Mouse (Mus musculus) heart, postnatal 14 days (tissue): ENCODE measurements around the gene Pcnp. TPM values are rescaled to one million over a fixed set of nuclear protein-coding genes. Genes with fewer than 3 reads are reported as not detected.
A peak's percentile ranks its signal among the peaks of the same experiment; 100 is the strongest.
"Not testable (repeated sequence)": the region's sequence is repeated elsewhere in the genome, so short reads cannot be mapped to it uniquely, and the experiment has no call there.

ENCODE experiments used
- DNase-seq, 2 experiments: peaks; one replicate each; pipeline ENCODE4 v3.0.0; 2021 to 2022
- intact Hi-C: fragments of 180-260 bp; cut with DNase I; formaldehyde crosslinking; loops from one replicate; pipeline ENCODE4 v1.15.1; 2025
- long read RNA-seq, 2 experiments: library from polyadenylated mRNA; stranded (forward); transcript quantifications; one replicate each; pipeline ENCODE4 v2.0.0; 2021
- total RNA-seq, 2 experiments: library from RNA; stranded (reverse); gene quantifications; 2 replicates each; pipeline ENCODE4 v1.2.3; 2021

The Pcnp gene
- 10 to 100 TPM; 54.5 to 56.1 TPM for total RNA-seq
- long read RNA-seq, experiment 1, transcript Pcnp-202 (5 exons, 2,295 nt) = major isoform, 35 of 58 reads
- long read RNA-seq, experiment 1, transcript Pcnp-206 (5 exons, 938 nt) = minor isoform, 10 of 58 reads
- long read RNA-seq, experiment 1, transcript Pcnp-205 (5 exons, 2,200 nt) = minor isoform, 6 of 58 reads
- long read RNA-seq, experiment 1, partial matches to known transcripts = 2 of 58 reads
- long read RNA-seq, experiment 1, other reads (novel, unspliced or antisense) = 4 of 58 reads
- long read RNA-seq, experiment 2, transcript Pcnp-202 (5 exons, 2,295 nt) = major isoform, 30 of 65 reads
- long read RNA-seq, experiment 2, transcript Pcnp-206 (5 exons, 938 nt) = minor isoform, 12 of 65 reads
- long read RNA-seq, experiment 2, transcript Pcnp-205 (5 exons, 2,200 nt) = minor isoform, 12 of 65 reads
- long read RNA-seq, experiment 2, partial matches to known transcripts = 2 of 65 reads
- long read RNA-seq, experiment 2, other reads (novel, unspliced or antisense) = 7 of 65 reads

DNA sequence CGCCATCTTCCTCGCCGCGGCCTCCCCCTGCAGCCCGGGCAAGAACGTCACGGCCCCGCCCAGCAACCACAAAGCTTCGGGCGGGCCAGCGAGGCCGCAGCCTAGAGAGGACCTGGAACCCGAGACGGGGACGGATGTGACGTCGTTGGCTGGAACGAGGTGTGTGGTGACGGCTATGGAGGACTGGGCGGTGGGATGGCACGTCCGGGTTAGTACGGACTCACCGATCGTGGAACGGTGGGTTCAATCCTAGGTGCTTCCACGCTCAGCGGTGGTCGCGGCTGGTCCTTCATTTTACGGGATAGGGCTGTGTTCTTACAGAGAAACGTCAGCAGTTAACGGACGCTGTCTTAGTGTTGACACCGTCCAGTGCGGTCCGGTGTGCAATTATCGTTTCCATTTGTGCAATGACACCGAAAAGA is at the start of gene Pcnp:
Gene Pcnp, minus strand, starts transcription at position 79 of the 422 bp plus-strand sequence.
- DNase-seq = peak; percentile 98 to 99
- intact Hi-C loops = loop anchor here (2.0 to 5.0 kb wide), 2 partner anchors 43 to 55 kb away; no protein-coding TSS in a partner anchor

DNA sequence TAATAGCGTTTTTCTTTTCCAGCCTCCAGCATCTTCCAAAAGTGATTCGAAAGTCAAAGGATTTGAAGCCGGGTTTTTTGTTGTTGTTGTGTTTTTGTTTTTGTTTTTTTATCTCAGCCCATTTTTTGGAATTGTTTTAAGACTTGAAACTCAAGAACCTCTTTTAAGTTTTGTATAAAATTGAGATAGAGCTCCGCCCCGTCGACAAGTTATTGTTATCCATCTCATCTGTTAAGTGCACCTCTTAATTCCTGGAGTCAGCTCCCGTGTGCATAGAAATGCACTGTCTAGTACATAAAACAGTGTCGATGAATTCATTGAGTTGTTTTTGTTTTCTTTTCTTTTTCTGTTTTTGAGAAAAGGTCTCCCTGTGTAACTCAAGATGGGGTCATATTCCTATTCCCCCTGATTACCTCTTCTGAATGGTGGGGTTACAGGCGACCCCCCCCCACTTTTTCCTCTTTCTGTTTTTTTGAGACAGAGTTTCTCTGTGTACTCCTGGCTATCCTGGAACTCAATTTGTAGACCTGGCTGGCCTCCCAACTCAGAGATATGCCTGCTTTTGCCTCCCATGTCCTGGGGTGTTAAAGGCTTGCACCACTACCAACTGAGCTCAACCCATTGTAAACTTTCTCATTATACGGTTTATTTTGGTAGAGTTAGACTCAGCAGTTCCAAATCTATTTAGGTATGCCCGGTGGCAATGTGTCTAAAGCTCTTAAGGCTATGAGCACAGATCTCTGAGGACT is 46.8 kb upstream of the Pcnp start:
- intact Hi-C loops = loop anchor here (5.0 kb wide), 1 partner anchor 56 kb away; no protein-coding TSS in a partner anchor
- peak; percentile 12 to 22 for DNase-seq

DNA sequence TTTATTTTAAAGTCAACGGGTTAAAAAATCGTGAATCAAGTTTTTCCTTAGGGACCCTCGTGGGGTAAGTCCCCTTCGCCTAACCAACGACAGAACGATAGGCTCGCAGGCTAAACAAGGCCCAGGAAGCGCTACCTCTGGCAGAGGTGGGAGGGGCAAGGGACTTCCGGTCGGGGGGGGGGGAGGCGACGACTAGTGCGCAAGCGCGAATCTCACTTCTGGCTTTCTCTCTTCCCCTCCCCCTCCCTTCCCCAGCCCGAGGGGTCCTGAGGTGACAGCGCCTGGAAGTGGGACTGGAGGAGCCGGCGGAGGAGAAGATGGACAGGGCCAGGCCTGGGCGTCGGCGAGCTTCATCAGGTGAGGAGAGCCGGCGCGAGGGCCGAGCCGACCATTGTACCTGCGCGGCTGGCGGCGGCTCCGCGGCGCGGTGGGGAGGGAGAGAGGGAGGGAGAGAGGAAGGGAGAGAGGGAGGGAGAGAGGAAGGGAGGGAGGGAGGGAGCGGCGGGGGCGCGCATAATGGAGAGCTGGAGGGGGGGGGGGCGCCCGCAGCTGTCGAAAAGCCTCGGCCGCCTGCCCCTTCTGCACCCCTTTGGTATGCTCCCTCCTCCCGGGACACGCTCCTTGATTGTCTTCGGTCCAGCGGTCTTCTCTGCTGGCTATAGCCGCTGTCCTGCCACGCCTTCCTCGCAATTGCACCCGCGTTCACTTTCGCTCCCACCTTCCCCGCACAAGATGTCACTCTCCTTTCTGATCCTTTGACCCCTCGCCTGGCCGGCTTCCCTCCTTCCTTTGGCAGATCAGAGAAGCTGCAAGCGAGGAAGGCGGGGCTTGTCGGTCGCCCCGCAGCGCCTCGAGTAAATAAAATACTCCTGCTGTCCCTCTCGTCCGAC is 45.9 kb upstream of the Pcnp start:
- peak; percentile 83 to 86 for DNase-seq
- intact Hi-C loops = loop anchor here (5.0 kb wide), 1 partner anchor 57 kb away; no protein-coding TSS in a partner anchor

GRCm38 (mm10) chr16:56074565-56074964 is 45.0 kb upstream of the Pcnp start:
- peak in 1 of 2 experiments; percentile 6 for DNase-seq
- intact Hi-C loops = loop anchor here (5.0 kb wide), 1 partner anchor 42 kb away; no protein-coding TSS in a partner anchor

DNA sequence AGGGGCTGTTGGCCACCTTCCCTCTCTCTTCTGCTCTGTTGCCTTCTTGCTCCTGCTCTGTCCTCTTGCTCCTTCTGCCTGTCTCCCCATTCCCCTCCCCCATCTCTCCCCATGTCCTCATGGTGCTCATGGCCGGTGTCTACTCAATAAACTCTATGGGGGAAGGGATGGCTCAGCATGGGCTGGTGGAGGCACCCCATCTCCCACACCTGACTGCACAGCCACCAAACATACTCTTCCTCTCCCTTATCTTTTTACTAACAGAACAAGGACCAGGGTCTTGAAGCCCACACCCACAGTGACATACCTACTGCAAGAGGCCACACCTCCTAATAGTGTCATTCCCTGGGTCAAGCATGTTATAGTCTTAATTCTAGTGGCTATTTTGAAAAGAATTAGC is 44.6 kb upstream of the Pcnp start:
- no peak for DNase-seq
- intact Hi-C loops = loop anchor here (5.0 kb wide), 1 partner anchor 42 kb away; no protein-coding TSS in a partner anchor

- not testable (repeated sequence) for DNase-seq
- intact Hi-C loops = loop anchor here (5.0 kb wide), 1 partner anchor 41 kb away; no protein-coding TSS in a partner anchor
Observed at GRCm38 (mm10) chr16:56073150-56073549, 43.6 kb upstream of the Pcnp start.

DNA sequence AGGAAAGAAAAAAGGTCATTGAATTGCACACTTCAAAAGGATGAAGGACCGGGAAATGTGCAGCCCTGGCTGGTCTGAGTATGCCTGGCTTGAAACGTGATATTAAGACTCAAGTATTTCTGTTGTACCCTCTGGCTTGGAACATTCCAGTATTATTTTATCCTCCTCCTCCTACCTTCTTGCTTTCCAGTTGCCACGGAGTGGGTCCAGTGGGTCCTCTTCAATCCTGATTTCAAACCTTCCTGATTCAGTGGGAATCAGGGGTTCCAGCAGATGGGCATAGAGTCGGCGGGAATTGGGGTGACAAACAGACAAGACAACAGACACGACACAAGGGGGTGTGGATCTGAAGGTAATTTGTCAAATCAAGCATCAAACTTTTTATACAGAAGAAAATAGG is 43.0 kb upstream of the Pcnp start:
- intact Hi-C loops = loop anchor here (5.0 kb wide), 1 partner anchor 40 kb away; no protein-coding TSS in a partner anchor
- DNase-seq = no peak

DNA sequence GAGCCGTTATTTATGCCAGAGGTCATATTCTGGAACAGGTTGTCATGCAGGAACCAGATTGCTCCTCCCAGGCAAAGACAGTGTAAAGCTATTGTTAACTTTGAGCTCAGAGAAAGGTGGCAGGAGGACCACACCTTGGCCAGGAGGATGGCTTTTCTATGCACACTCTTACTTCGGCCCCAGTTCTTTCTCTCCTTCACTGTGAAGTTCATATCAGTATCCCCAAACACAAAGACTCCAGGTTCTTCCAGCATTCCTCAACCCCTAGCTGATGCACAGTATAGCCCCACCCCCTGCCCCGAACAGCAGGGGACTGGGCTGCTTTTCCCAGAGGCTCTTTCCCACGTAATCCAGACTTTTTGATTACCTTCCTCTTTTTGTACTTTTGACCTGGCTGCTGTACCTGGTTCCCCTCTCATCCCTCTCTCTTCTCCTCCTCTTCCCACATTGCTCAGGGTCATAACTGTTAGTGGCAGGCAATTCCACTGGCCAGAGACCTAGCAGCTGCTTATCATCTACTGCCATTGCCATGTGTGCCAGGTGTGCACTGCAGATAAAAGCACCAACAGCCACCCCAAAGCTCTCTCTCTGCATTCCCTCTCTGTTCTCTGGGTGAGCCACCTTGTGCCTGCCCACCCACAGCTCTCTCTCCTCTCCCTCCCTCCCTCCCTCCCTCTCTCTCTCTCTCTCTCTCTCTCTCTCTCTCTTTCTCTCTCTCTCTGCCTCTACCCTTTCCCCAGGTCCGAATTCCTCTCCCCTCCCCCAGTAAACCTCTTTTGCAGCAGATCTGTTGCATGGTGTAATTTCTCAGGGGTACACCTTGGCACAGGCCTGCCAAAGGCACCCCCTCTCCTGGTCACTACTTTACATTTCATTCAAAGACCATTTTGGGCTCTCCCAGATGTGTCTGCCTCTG is 42.0 kb upstream of the Pcnp start:
- DNase-seq = no peak
- intact Hi-C loops = loop anchor here (5.0 kb wide), 1 partner anchor 39 kb away; no protein-coding TSS in a partner anchor

DNA sequence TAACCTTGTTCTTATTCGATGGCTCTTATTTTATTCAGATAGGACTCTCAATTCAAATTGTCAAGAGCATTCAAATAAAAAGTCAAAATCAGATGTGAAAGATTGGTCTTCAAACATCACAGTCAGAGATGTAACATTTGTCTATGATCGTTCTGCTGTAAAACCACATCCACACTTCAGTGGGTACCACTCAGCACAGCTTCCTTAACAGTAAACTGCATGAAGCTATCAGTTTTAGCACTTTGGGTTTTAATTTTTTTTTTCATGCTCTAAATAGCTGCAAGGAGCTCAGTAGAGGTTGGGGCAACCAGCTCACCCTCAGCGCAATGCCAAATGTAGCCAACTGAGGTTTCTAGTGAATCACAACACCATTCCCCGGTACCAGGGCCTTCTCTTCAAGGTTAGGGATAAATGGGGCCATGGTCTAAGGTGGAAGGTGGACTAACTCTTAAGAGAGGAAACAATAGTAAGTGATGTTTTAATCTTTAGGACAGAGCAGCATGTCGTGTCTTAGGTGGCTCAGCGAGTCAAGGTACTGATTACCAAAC is 39.1 kb upstream of the Pcnp start:
- DNase-seq = no peak
- intact Hi-C loops = no loop called here

DNA sequence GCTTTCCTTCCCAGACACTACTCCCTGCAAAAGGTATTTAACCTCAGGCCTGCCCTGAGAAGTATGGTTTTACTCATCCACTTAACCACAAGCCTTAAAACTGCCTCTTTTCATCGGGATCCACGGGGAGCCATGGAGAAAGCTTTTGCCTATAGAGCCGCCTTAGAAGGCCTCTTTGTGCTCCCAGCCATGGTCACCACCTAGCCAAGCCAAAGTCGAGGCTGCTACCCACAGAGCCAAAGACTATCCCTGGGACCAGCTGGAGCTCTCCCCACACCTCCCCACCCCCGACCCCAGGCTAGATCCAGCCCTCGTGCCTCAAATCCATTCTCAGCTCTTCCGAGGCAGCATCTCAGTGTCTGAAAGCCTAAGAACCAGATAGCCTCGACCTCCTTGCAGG is 36.6 kb upstream of the Pcnp start:
- intact Hi-C loops = no loop called here
- DNase-seq = no peak

DNA sequence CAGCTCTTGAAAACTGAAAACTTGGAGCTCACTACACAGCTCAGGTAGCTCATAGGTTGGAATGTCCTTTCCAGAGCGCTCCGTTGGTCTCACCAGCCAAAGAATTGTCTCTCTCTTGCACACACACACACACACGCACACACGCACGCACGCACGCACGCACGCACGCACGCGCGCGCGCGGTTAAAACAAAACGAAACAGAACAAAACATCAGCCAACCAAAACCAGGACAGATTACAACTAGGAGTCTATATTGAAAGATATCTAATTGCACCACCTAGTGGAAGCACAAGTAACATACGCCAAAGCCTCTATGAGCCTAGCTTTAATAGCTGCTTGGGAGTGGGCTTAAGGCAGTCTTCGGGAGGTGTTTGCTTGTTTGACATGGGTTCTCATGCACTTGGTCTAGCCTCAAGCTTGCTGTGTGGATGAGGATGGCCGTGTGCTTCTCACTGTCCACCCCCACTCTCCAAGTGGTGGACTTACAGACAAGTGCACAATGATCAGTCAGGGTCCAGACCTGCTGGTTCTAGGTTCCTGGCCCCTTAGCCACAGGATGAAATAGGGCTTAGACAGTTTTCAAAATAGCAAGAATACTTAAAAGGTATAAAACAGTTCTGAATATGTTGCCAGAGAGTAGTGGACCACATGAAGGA is 34.9 kb upstream of the Pcnp start:
- intact Hi-C loops = loop anchor here (2.0 to 5.0 kb wide), 3 partner anchors 68 to 114 kb away; partner anchors contain the start of gene Zbtb11
- peak; percentile 54 to 57 for DNase-seq

GRCm38 (mm10) chr16:56062981-56063380 is 33.4 kb upstream of the Pcnp start:
- DNase-seq = no peak
- intact Hi-C loops = loop anchor here (5.0 kb wide), 2 partner anchors 69 to 91 kb away; partner anchors contain the start of gene Zbtb11

DNA sequence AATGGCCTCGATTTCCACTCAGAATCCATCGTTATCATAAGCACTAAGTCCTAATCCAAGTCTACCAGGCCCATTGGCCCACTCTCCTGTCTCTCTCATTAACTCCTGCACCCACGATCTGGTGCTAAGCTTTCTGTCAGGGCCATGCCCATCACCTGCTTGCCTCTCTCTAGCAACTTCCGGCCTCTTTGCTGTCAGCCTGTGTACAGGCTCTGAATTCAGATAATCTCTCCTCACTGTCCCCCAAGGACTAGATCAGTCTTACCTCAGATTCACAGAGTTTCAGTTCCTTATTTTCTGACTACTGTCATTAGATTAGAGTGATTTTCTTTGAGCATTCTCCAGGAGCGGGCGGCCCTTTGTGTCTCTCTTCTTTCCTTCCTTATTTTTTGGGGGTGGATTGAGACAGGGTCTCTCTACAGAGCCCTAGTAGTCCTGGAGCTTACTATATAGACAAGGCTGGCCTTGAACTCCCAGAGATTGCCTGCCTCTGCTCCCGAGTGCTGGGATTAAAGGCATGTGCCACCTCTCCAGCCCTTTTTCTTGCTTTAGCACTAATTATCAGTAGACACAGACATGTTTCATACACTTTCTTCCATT is 32.6 kb upstream of the Pcnp start:
- no peak for DNase-seq
- intact Hi-C loops = loop anchor here (5.0 kb wide), 2 partner anchors 70 to 90 kb away; partner anchors contain the start of gene Zbtb11

DNA sequence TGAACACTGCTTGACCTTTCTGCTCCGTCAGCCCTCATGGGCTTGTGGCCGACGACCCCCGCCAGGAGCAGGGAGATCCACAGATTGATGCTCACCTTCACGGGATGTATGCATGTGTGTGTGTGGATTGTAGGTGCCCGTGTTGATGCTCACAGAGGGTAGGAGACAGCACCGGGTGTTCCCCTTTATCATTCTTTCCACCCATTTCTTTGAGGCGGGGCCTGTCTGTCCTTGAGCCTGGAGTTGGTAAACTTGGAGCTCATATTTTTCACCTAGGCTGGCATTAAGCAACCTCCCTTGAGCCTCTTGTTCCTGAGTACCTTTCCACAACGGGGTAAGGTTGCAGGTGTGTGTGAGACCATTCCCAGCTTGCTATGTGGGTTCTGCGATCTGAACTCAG is 28.6 kb upstream of the Pcnp start:
- intact Hi-C loops = no loop called here
- no peak for DNase-seq

- intact Hi-C loops = no loop called here
- DNase-seq = no peak
Observed at GRCm38 (mm10) chr16:56056944-56057590, 27.5 kb upstream of the Pcnp start.

- DNase-seq = no peak
- intact Hi-C loops = no loop called here
Observed at GRCm38 (mm10) chr16:56055911-56056310, 26.4 kb upstream of the Pcnp start.

- DNase-seq, intact Hi-C loops: not testable (repeated sequence)
Observed at GRCm38 (mm10) chr16:56048038-56048437, 18.5 kb upstream of the Pcnp start, which contains the start of gene Senp7. TSS of gene Senp7 (plus strand) at chr16:56048338.
